Mouse (Mus musculus) spleen, adult 2 months (tissue): Measurements from ENCODE around the gene Rraga. TPM values are rescaled to one million over a fixed set of nuclear protein-coding genes. Genes with fewer than 3 reads are reported as not detected.
A peak's percentile ranks its signal among the peaks of the same experiment; 100 is the strongest.

Source experiments
- DNase-seq, 2 experiments: peaks; one replicate each; pipeline versions ENCODE4 v3.0.0 to v3.0.0-alpha.2; 2012 to 2021; ENCODE audit warnings: low spot score in 2 of 2, low read depth in 1 of 2
- H3K27ac ChIP-seq: fragments of 200-500 bp; 2 replicates; pipeline ENCODE4 v1.5.1; 2012; ENCODE audit warnings: low read length, inconsistent platforms; ENCODE audit not compliant: insufficient read depth
- H3K27me3 ChIP-seq: fragments of 200-500 bp; 2 replicates; pipeline ENCODE4 v1.6.1; 2012; ENCODE audit warnings: mild to moderate bottlenecking, moderate library complexity, low read length, inconsistent platforms; ENCODE audit not compliant: control insufficient read depth, insufficient read depth
- H3K36me3 ChIP-seq: fragments of 200-500 bp; 2 replicates; pipeline ENCODE4 v1.6.1; 2012; ENCODE audit warnings: mild to moderate bottlenecking, low read length, inconsistent platforms; ENCODE audit not compliant: control insufficient read depth, insufficient read depth
- H3K4me1 ChIP-seq: fragments of 200-500 bp; 2 replicates; pipeline ENCODE4 v1.6.1; 2011; ENCODE audit warnings: inconsistent platforms; ENCODE audit not compliant: control insufficient read depth, insufficient read depth, insufficient read length
- H3K4me3 ChIP-seq: fragments of 200-500 bp; 2 replicates; pipeline ENCODE4 v1.5.1; 2011; ENCODE audit warnings: mild to moderate bottlenecking, inconsistent platforms; ENCODE audit not compliant: insufficient read depth, insufficient read length; ENCODE audit errors: extremely low read depth
- CTCF ChIP-seq: fragments of 200-500 bp; IDR thresholded peaks from 2 replicates; pipeline ENCODE4 v1.5.1; 2011; ENCODE audit warnings: mild to moderate bottlenecking, inconsistent platforms; ENCODE audit not compliant: insufficient read depth, insufficient read length, insufficient replicate concordance; ENCODE audit errors: extremely low read depth
- POLR2A ChIP-seq: fragments of 200-500 bp; IDR thresholded peaks from 2 replicates; pipeline ENCODE4 v1.6.1; 2011; ENCODE audit warnings: low read depth, low read length, inconsistent platforms
- WGBS: fragments of 180-500 bp; shearing (Covaris S2); methylation state at CpG from one replicate; pipeline ENCODE4 v1.1.7; 2018; 5-methylcytosine and 5-hydroxymethylcytosine counted together
- polyA plus RNA-seq: library from polyadenylated mRNA; depleted of rRNA; stranded (reverse); fragments of >200 nt; gene quantifications from 2 replicates; pipeline ENCODE4 v1.2.3, GENCODE M21; 2012

Gene Rraga
- polyA plus RNA-seq, 1 experiment, result 23.0 TPM

- TF ChIP-seq CTCF (no peak), POLR2A (no peak)
- Histone ChIP-seq H3K36me3 (no peaks in the 10 kb centered on the region), H3K27me3 (no peaks in the 10 kb centered on the region), H3K4me1 (no peaks in the 10 kb centered on the region), H3K4me3 (no peak overlapping the region), H3K27ac (no peak overlapping the region)
- 94% methylated on average over 5 of the region's 5 CpGs for WGBS
- DNase-seq, result no peak
Measured at GRCm38 (mm10) chr4:86538936-86539335, 36.5 kb upstream of the Rraga start.

DNA sequence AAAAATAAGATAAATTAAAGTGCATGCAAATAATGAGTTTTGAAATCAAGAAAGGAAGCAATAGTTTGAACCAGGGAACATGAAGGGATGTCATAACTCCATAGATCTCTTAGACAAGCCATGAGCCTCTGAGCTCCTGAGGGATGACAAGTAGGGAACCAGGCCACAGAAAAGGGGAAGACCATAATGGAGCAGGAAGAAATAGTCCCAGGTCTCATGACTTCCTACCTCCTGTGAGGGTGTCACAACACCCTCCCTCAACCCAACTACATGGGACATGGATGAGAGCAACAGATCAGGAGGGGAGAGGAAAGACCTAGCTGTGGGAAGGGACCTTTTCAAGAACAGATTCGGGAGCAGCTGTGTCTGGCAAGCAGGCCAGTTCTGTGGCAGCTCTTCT is 33.9 kb upstream of the Rraga start:
- WGBS, result 79% methylated on average over 1 of the region's 1 CpGs
- no peak for DNase-seq
- H3K4me3 ChIP-seq, result no peak overlapping the region
- H3K4me1 ChIP-seq, result no peaks in the 10 kb centered on the region
- no peak for TF ChIP-seq POLR2A
- TF ChIP-seq CTCF, result no peak
- no peak overlapping the region for H3K27ac ChIP-seq
- no peaks in the 10 kb centered on the region for H3K36me3 ChIP-seq
- no peaks in the 10 kb centered on the region for H3K27me3 ChIP-seq

- Histone ChIP-seq H3K36me3 (no peaks in the 10 kb centered on the region), H3K4me3 (no peak overlapping the region), H3K4me1 (no peaks in the 10 kb centered on the region), H3K27me3 (no peaks in the 10 kb centered on the region), H3K27ac (no peak overlapping the region)
- WGBS, result 79% methylated on average over 3 of the region's 3 CpGs
- TF ChIP-seq CTCF (no peak), POLR2A (no peak)
- no peak for DNase-seq
Measured at GRCm38 (mm10) chr4:86543999-86544398, 31.5 kb upstream of the Rraga start.

- no peak for TF ChIP-seq POLR2A
- TF ChIP-seq CTCF, result no peak
- H3K27me3 ChIP-seq, result no peaks in the 10 kb centered on the region
- no peak for DNase-seq
- H3K27ac ChIP-seq, result no peak overlapping the region
- 68% methylated on average over 5 of the region's 5 CpGs for WGBS
- no peaks in the 10 kb centered on the region for H3K36me3 ChIP-seq
- H3K4me1 ChIP-seq, result no peaks in the 10 kb centered on the region
- no peak overlapping the region for H3K4me3 ChIP-seq
Measured at GRCm38 (mm10) chr4:86545615-86546014, 29.9 kb upstream of the Rraga start.

DNA sequence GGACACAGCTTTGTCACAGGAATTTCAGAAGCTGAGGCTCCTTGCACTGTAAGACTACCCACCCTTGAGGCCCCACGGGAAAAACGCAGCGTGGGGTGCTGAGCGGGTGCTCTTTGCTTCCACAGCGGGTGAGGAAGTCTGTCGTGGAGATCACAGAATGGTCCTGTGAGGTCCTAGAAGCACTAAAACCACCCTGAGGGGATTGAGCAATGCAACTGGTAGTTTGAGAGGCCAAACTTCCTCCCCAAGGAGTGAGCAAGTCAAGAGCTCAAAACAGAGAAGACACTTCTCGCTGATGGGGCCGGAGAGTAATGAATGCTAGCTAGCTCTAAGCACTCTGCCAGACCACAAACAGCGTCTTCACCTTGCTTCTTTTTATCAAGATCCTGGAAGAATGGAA is 27.1 kb upstream of the Rraga start:
- no peak for TF ChIP-seq POLR2A
- TF ChIP-seq CTCF, result no peak
- WGBS, result 38% methylated on average over 9 of the region's 9 CpGs
- no peaks in the 10 kb centered on the region for H3K4me1 ChIP-seq
- no peaks in the 10 kb centered on the region for H3K27me3 ChIP-seq
- no peak overlapping the region for H3K27ac ChIP-seq
- DNase-seq, result no peak
- no peak overlapping the region for H3K4me3 ChIP-seq
- H3K36me3 ChIP-seq, result no peaks in the 10 kb centered on the region

DNA sequence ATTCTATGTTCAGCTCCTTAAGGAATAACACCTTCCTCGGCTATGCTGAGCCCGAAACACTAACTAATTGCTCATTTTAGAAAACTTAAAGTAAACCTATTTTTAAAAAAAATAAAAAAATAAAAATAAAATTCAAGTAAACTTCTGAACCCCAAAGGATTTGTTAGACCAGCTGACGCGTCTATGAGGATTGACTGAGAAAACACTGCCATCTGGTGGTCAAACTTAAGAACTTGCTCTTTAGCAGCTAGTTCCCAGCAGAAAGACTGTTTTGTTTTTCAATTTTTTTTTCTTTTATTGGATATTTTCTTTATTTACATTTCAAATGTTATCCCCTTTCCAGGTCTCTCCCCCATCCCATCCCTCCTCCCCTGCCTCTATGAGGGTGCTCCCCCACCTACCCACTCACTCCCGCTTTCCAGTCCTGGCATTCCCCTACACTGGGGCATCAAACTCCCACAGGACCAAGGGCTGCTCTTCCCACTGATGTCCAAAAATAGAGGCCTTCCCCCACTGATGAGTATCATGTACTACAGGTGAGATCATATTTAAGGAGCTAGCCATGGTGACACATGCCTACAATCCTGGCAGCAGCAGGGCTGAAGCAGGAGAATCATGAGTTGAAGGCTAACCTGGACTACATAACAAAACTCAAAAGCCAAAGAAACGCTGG is 20.3 kb upstream of the Rraga start:
- H3K27ac ChIP-seq, result no peak overlapping the region
- no peak overlapping the region for H3K4me3 ChIP-seq
- no peak for DNase-seq
- no peaks in the 10 kb centered on the region for H3K4me1 ChIP-seq
- WGBS, result 26% methylated on average over 6 of the region's 6 CpGs
- no peaks in the 10 kb centered on the region for H3K27me3 ChIP-seq
- H3K36me3 ChIP-seq, result no peaks in the 10 kb centered on the region
- TF ChIP-seq CTCF (0 out of 2 replicates have a peak, but pooled peaks have one; percentile 20), POLR2A (no peak)

GRCm38 (mm10) chr4:86557371-86557770 is 18.1 kb upstream of the Rraga start:
- Histone ChIP-seq H3K4me1 (no peaks in the 10 kb centered on the region), H3K36me3 (no peaks in the 10 kb centered on the region), H3K27me3 (no peaks in the 10 kb centered on the region), H3K27ac (no peak overlapping the region), H3K4me3 (no peak overlapping the region)
- DNase-seq, result no peak
- WGBS, result 78% methylated on average over 7 of the region's 7 CpGs
- TF ChIP-seq CTCF (no peak), POLR2A (no peak)
